Mouse (Mus musculus) MEL (cell line): ENCODE measurements around the gene Tcf7l2. TPM values are rescaled to one million over a fixed set of nuclear protein-coding genes. Genes with fewer than 3 reads are reported as not detected.

Experiments
- DNase-seq: peaks from one replicate; pipeline ENCODE4 v3.0.0; 2011; ENCODE audit warnings: low read depth, low spot score
- H3K27ac ChIP-seq: 2 replicates; pipeline ENCODE4 v1.5.1; 2012; ENCODE audit warnings: low read depth, mild to moderate bottlenecking, control low read depth, low read length, moderate library complexity; ENCODE audit not compliant: control insufficient read depth
- H3K27me3 ChIP-seq, 2 experiments: fragments of 150-350 bp in 1 of 2; sonication (generic) in 1 of 2; 2 replicates each; pipeline ENCODE4 v1.6.1; 2012; ENCODE audit warnings: low read length in 2 of 2, mild to moderate bottlenecking in 2 of 2, improper control_type of control experiment in 1 of 2, moderate library complexity in 1 of 2; ENCODE audit not compliant: insufficient read depth in 2 of 2, control insufficient read depth in 1 of 2
- H3K36me3 ChIP-seq, 2 experiments: 2 replicates each; pipeline ENCODE4 v1.6.1; 2012 to 2014; ENCODE audit warnings: low read length in 2 of 2, improper control_type of control experiment in 1 of 2, inconsistent platforms in 1 of 2, mild to moderate bottlenecking in 1 of 2; ENCODE audit not compliant: insufficient read depth in 2 of 2, control insufficient read depth in 1 of 2
- H3K4me1 ChIP-seq, 2 experiments: fragments of 150-350 bp in 1 of 2; sonication (generic) in 1 of 2; 2 replicates each; pipeline ENCODE4 v1.6.1; 2012; ENCODE audit warnings: low read length in 2 of 2, improper control_type of control experiment in 1 of 2, mild to moderate bottlenecking in 1 of 2; ENCODE audit not compliant: insufficient read depth in 2 of 2, control insufficient read depth in 1 of 2
- H3K4me3 ChIP-seq, 2 experiments: fragments of 150-350 bp in 1 of 2; sonication (generic) in 1 of 2; 2 replicates each; pipeline ENCODE4 v1.5.1; 2012; ENCODE audit warnings: low read depth in 2 of 2, low read length in 2 of 2, mild to moderate bottlenecking in 2 of 2, moderate library complexity in 2 of 2, control low read depth in 1 of 2, improper control_type of control experiment in 1 of 2; ENCODE audit not compliant: control insufficient read depth in 1 of 2, insufficient read depth in 1 of 2
- H3K79me2 ChIP-seq: 2 replicates; pipeline ENCODE4 v1.6.1; 2012; ENCODE audit warnings: mild to moderate bottlenecking, low read length, moderate library complexity; ENCODE audit not compliant: control insufficient read depth, poor library complexity, insufficient read depth
- H3K9ac ChIP-seq: 2 replicates; pipeline ENCODE4 v1.6.1; 2012; ENCODE audit warnings: low read depth, mild to moderate bottlenecking, control low read depth, low read length, moderate library complexity; ENCODE audit not compliant: control insufficient read depth, poor library complexity, severe bottlenecking
- H3K9me3 ChIP-seq: fragments of 150-350 bp; sonication (generic); replicated peaks from 2 replicates; pipeline ENCODE4 v1.6.1; 2012; ENCODE audit warnings: mild to moderate bottlenecking, low read length, improper control_type of control experiment, moderate library complexity; ENCODE audit not compliant: insufficient read depth
- BHLHE40 ChIP-seq: IDR thresholded peaks from 2 replicates; pipeline ENCODE4 v1.6.1; 2012; ENCODE audit warnings: low read depth, mild to moderate bottlenecking, inconsistent platforms, low read length, improper control_type of control experiment, borderline replicate concordance
- CHD1 ChIP-seq: IDR thresholded peaks from 2 replicates; pipeline ENCODE4 v1.6.1; 2012; ENCODE audit warnings: low read depth, mild to moderate bottlenecking, inconsistent platforms, low read length, improper control_type of control experiment
- CHD2 ChIP-seq: IDR thresholded peaks from 2 replicates; pipeline ENCODE4 v1.6.1; 2011; ENCODE audit warnings: low read length, improper control_type of control experiment
- E2F4 ChIP-seq: IDR thresholded peaks from 2 replicates; pipeline ENCODE4 v1.6.1; 2011; ENCODE audit warnings: low read depth, low read length, improper control_type of control experiment, borderline replicate concordance
- ELF1 ChIP-seq: IDR thresholded peaks from 2 replicates; pipeline ENCODE4 v1.6.1; 2014; ENCODE audit warnings: low read depth, mild to moderate bottlenecking, inconsistent platforms, low read length, improper control_type of control experiment, moderate library complexity
- EP300 ChIP-seq, 2 experiments: IDR thresholded peaks; 2 replicates each; pipeline ENCODE4 v1.6.1; 2011; ENCODE audit warnings: improper control_type of control experiment in 2 of 2, low read length in 2 of 2, low read depth in 1 of 2, mild to moderate bottlenecking in 1 of 2
- ETS1 ChIP-seq: IDR thresholded peaks from 2 replicates; pipeline ENCODE4 v1.6.1; 2012; ENCODE audit warnings: low read depth, mild to moderate bottlenecking, inconsistent platforms, low read length, improper control_type of control experiment, moderate library complexity
- GATA1 ChIP-seq: IDR thresholded peaks from 2 replicates; pipeline ENCODE4 v1.6.1; 2011; ENCODE audit warnings: low read depth, low read length, improper control_type of control experiment
- JUND ChIP-seq: IDR thresholded peaks from 2 replicates; pipeline ENCODE4 v1.6.1; 2011; ENCODE audit warnings: low read depth, mild to moderate bottlenecking, improper control_type of control experiment, low read length
- KAT2A ChIP-seq: conservative IDR thresholded peaks from 2 replicates; pipeline ENCODE4 v1.6.1; 2012; ENCODE audit warnings: low read depth, low read length, improper control_type of control experiment, inconsistent platforms
- MAFK ChIP-seq: IDR thresholded peaks from 2 replicates; pipeline ENCODE4 v1.6.1; 2011; ENCODE audit warnings: low read depth, mild to moderate bottlenecking, low read length, improper control_type of control experiment, borderline replicate concordance
- MAX ChIP-seq: IDR thresholded peaks from 2 replicates; pipeline ENCODE4 v1.6.1; 2011; ENCODE audit warnings: low read length, improper control_type of control experiment
- MAZ ChIP-seq: IDR thresholded peaks from 2 replicates; pipeline ENCODE4 v1.6.1; 2012; ENCODE audit warnings: low read depth, mild to moderate bottlenecking, inconsistent platforms, low read length, improper control_type of control experiment
- MEF2A ChIP-seq: IDR thresholded peaks from 2 replicates; pipeline ENCODE4 v1.6.1; 2014; ENCODE audit warnings: low read depth, mild to moderate bottlenecking, inconsistent platforms, low read length, improper control_type of control experiment; ENCODE audit not compliant: poor library complexity, insufficient replicate concordance, severe bottlenecking; ENCODE audit errors: extremely low read depth
- MYB ChIP-seq: IDR thresholded peaks from 2 replicates; pipeline ENCODE4 v1.6.1; 2011; ENCODE audit warnings: mild to moderate bottlenecking, low read depth, low read length, improper control_type of control experiment
- MYC ChIP-seq: IDR thresholded peaks from 2 replicates; pipeline ENCODE4 v1.6.1; 2011; ENCODE audit warnings: low read depth, mild to moderate bottlenecking, low read length, improper control_type of control experiment, moderate library complexity
- NRF1 ChIP-seq: IDR thresholded peaks from 2 replicates; pipeline ENCODE4 v1.6.1; 2014; ENCODE audit warnings: low read depth, mild to moderate bottlenecking, inconsistent platforms, low read length, improper control_type of control experiment, moderate library complexity; ENCODE audit not compliant: poor library complexity, insufficient read depth, severe bottlenecking
- POLR2A ChIP-seq, 2 experiments: IDR thresholded peaks; 2 replicates each; pipeline ENCODE4 v1.6.1; 2011 to 2012; ENCODE audit warnings: low read length in 2 of 2, mild to moderate bottlenecking in 2 of 2, control low read depth in 1 of 2, improper control_type of control experiment in 1 of 2, low read depth in 1 of 2, moderate library complexity in 1 of 2; ENCODE audit not compliant: control insufficient read depth in 1 of 2, insufficient read depth in 1 of 2, poor library complexity in 1 of 2
- SMC3 ChIP-seq: IDR thresholded peaks from 2 replicates; pipeline ENCODE4 v1.6.1; 2011; ENCODE audit warnings: low read depth, low read length, improper control_type of control experiment
- TCF12 ChIP-seq: IDR thresholded peaks from 2 replicates; pipeline ENCODE4 v1.6.1; 2014; ENCODE audit warnings: low read depth, mild to moderate bottlenecking, inconsistent platforms, low read length, improper control_type of control experiment, moderate library complexity
- UBTF ChIP-seq: IDR thresholded peaks from 2 replicates; pipeline ENCODE4 v1.6.1; 2012; ENCODE audit warnings: low read depth, mild to moderate bottlenecking, inconsistent platforms, low read length, improper control_type of control experiment, moderate library complexity, borderline replicate concordance; ENCODE audit not compliant: insufficient read depth
- USF1 ChIP-seq: IDR thresholded peaks from 2 replicates; pipeline ENCODE4 v1.6.1; 2014; ENCODE audit warnings: low read depth, mild to moderate bottlenecking, inconsistent platforms, low read length, improper control_type of control experiment, moderate library complexity
- ZKSCAN1 ChIP-seq: IDR thresholded peaks from 2 replicates; pipeline ENCODE4 v1.6.1; 2012; ENCODE audit warnings: low read depth, mild to moderate bottlenecking, inconsistent platforms, low read length, improper control_type of control experiment, moderate library complexity
- ZMIZ1 ChIP-seq: IDR thresholded peaks from 2 replicates; pipeline ENCODE4 v1.6.1; 2012; ENCODE audit warnings: low read depth, mild to moderate bottlenecking, inconsistent platforms, low read length, improper control_type of control experiment, moderate library complexity
- ZNF384 ChIP-seq: IDR thresholded peaks from 2 replicates; pipeline ENCODE4 v1.6.1; 2012; ENCODE audit warnings: low read depth, mild to moderate bottlenecking, inconsistent platforms, low read length, improper control_type of control experiment
- polyA plus RNA-seq, 2 experiments: library from polyadenylated mRNA; stranded (reverse) in 1 of 2; unstranded in 1 of 2; fragments of >175 nt in 1 of 2; fragments of >200 nt in 1 of 2; gene quantifications; 2 replicates each; pipeline versions ENCODE4 v1.2.1 to v1.2.4; 2012; ENCODE audit warnings: low replicate concordance in 2 of 2, low read depth in 1 of 2; ENCODE audit not compliant: insufficient read length in 2 of 2, insufficient read depth in 1 of 2, missing spikeins in 1 of 2
- total RNA-seq: library from RNA; depleted of rRNA; stranded (reverse); fragments of 300-350 nt; gene quantifications from 2 replicates; pipeline ENCODE4 v1.2.3, GENCODE M21; 2012

Gene Tcf7l2
- total and polyA plus RNA-seq, 3 experiments, result 0.65 to 12.8 TPM; not detected in 1

DNA sequence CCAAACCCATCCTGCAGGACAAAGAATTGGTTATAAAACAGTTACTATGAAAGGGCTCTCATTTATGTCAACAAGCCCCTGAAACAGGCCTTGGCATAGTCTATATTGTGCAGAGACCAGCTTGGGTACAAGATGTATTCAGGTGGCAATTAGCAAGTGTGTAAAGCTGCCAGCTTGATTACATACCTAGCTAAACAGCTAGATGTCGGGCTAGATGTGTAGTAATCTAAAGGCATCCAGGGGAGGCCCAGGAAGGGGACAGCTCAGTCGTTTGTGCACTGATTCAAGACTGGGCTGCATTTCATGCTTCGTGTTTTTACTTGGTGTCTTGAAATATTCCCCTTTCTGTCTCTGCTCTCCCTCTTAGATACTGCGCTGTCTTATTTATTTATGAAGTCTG lies 1.9 kb upstream of the Tcf7l2 start:
- Histone ChIP-seq H3K79me2 (no peaks in the 10 kb centered on the region), H3K9me3 (no peaks in the 10 kb centered on the region), H3K36me3 (no peaks in the 10 kb centered on the region), H3K27ac (no peak overlapping the region), H3K27me3 (peaks cover 0 to 2% of the 10 kb centered on the region in 2 experiments), H3K4me3 (no peak overlapping the region), H3K4me1 (no peaks in the 10 kb centered on the region; a peak in 1 of 4 replicates), H3K9ac (no peak overlapping the region)
- TF ChIP-seq ZNF384 (no peak), ZMIZ1 (no peak), KAT2A (no peak), POLR2A (IDR thresholded peaks at IDR 0.05; ENCODE audit: control insufficient read depth in 1 of 2, insufficient read depth in 1 of 2, low read depth in 1 of 2, low read length in 2 of 2, poor library complexity in 1 of 2) (no peak), MAZ (no peak), UBTF (no peak), GATA1 (no peak), USF1 (no peak), MAX (no peak), NRF1 (no peak), MAFK (no peak), E2F4 (no peak), BHLHE40 (no peak), CHD1 (no peak)
- DNase-seq, result no peak

DNA sequence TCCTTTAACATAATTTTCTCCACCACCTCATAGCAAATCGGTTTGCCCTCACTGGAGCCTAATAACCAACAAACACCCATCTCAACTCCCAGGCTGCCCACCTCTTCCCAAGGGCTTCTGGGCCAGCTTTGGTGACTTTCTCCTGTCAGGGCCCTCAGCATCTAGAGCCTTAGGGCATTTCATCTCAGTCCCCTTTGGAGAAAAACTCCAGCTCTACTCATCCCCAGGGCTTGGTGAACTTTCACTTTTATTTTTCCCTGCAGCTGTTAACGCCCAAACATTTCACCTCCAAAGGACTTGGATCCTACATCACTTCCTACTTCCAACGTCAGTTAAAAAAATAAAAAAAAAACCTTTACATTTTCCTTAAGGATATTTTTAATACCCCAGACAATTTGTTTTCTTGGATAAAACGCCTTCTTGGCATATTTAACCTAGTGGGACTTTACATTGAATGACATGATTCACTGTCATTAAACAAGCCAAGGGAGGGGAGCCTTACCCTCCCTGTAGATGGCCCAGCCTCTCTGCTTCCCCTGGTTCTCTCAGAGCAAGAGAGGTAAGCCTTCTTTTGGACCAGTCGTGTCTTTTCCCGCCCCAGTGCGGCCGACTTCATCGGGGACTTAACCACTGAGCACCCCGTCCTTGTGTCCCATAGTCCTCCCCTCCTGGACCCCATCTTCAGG lies 724 bp upstream of the Tcf7l2 start:
- no peak for TF ChIP-seq NRF1
- no peak for TF ChIP-seq MYC
- no peak for TF ChIP-seq BHLHE40
- no peak for TF ChIP-seq KAT2A
- TF ChIP-seq MAX, result no peak
- no peak for TF ChIP-seq EP300 (IDR thresholded peaks at IDR 0.05; ENCODE audit: low read depth in 1 of 2, low read length in 2 of 2)
- TF ChIP-seq USF1, result no peak
- TF ChIP-seq ELF1, result no peak
- no peak for TF ChIP-seq MAZ
- TF ChIP-seq ETS1, result no peak
- TF ChIP-seq POLR2A (IDR thresholded peaks at IDR 0.05; ENCODE audit: control insufficient read depth in 1 of 2, insufficient read depth in 1 of 2, low read depth in 1 of 2, low read length in 2 of 2, poor library complexity in 1 of 2), result no peak
- TF ChIP-seq MEF2A, result no peak
- no peak for TF ChIP-seq TCF12
- no peak for TF ChIP-seq SMC3
- no peak for TF ChIP-seq JUND
- TF ChIP-seq MYB, result no peak
- TF ChIP-seq ZMIZ1, result no peak
- TF ChIP-seq ZKSCAN1, result no peak
- no peak for TF ChIP-seq CHD2
- H3K27me3 ChIP-seq, result peaks cover 0 to 5% of the 10 kb centered on the region in 2 experiments; a peak in 3 of 4 replicates
- no peaks in the 10 kb centered on the region for H3K9me3 ChIP-seq
- no peak overlapping the region for H3K4me3 ChIP-seq
- H3K36me3 ChIP-seq, result no peaks in the 10 kb centered on the region
- no peaks in the 10 kb centered on the region for H3K79me2 ChIP-seq
- no peak overlapping the region for H3K9ac ChIP-seq
- no peak for DNase-seq
- no peak overlapping the region for H3K27ac ChIP-seq
- no peaks in the 10 kb centered on the region; a peak in 1 of 4 replicates for H3K4me1 ChIP-seq
